Mouse (Mus musculus) liver, embryonic 15.5 days (tissue): ENCODE results near the gene Blzf1. TPM values are rescaled to one million over a fixed set of nuclear protein-coding genes. Genes with fewer than 3 reads are reported as not detected.

Experiments
- polyA plus RNA-seq: library from polyadenylated mRNA; unstranded; fragments of >200 nt; fragmentation: Nextera tagmentation; extraction: Ambion mirVana; gene quantifications from 2 replicates; pipeline ENCODE4 v1.2.1, GENCODE M21; 2015

The Blzf1 gene
- polyA plus RNA-seq, 1 experiment from 2014 or later: 8.8 TPM

Other genes starting within 250 kb of the Blzf1 start
- gene Sell, start 245.5 kb downstream of the Blzf1 start, polyA plus RNA-seq: 10.9 and 11.8 TPM in 2 replicates
- 0.60 and 0.61 TPM in 2 replicates for gene Selp, start 192.2 kb downstream of the Blzf1 start, polyA plus RNA-seq
- 11.2 and 13.4 TPM in 2 replicates for gene F5, start 155.7 kb downstream of the Blzf1 start, polyA plus RNA-seq
- gene Slc19a2, start 58.4 kb downstream of the Blzf1 start, polyA plus RNA-seq: 26.0 and 27.7 TPM in 2 replicates
- 2.8 and 3.2 TPM in 2 replicates for gene Ccdc181, start 31.9 kb downstream of the Blzf1 start, polyA plus RNA-seq
- 9.0 and 10.4 TPM in 2 replicates for gene Nme7, start 3.4 kb downstream of the Blzf1 start, polyA plus RNA-seq
- 13.5 and 15.7 TPM in 2 replicates for gene Atp1b1, start 150.9 kb upstream of the Blzf1 start, polyA plus RNA-seq